Mouse (Mus musculus): ENCODE data around the gene Snrpg. TPM values are rescaled to one million over a fixed set of nuclear protein-coding genes. Genes with fewer than 3 reads are reported as not detected.
"Not testable (repeated sequence)": the region's sequence is repeated elsewhere in the genome, so short reads cannot be mapped to it uniquely, and the experiment has no call there.

Gene Snrpg
- total RNA-seq (2015; ENCODE audit: low replicate concordance) (215 and 223 TPM in 2 replicates), total RNA-seq (2017; ENCODE audit: low replicate concordance) (5.6 and 62.1 TPM in 2 replicates)

DNA sequence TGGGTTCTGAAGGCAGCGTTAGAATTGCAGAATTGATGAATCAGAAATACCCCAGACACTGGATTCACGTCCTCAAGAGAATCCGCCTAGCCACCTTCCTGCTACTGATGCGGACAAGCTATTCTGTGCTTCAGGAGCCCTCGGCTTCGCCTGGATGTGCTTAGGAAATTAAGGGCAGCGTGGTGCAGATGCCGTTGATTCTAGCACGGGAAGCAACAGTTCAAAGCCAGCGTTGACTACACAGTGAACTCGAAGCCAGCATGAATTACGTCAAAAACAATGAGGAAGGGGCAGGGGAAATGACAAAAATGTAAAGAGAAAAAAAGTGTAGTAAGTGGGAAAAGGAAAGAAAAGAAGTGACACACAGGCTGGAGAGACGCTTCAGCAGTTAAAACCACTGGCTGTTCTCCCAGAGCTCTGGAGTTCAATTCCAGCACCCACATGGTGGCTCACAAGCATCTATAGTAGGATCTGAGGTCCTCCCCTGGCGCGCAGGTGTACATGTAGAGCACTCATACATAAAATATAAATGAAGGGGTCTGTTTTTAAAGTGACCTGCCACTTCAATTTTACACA lies at the start of gene Snrpg:
Snrpg (plus strand) TSS at position 541 of the 576 bp plus-strand sequence.
- peak; percentile 44 for ATAC-seq (replicated peaks; ENCODE audit: low FRiP score, poor library complexity, severe bottlenecking)

DNA sequence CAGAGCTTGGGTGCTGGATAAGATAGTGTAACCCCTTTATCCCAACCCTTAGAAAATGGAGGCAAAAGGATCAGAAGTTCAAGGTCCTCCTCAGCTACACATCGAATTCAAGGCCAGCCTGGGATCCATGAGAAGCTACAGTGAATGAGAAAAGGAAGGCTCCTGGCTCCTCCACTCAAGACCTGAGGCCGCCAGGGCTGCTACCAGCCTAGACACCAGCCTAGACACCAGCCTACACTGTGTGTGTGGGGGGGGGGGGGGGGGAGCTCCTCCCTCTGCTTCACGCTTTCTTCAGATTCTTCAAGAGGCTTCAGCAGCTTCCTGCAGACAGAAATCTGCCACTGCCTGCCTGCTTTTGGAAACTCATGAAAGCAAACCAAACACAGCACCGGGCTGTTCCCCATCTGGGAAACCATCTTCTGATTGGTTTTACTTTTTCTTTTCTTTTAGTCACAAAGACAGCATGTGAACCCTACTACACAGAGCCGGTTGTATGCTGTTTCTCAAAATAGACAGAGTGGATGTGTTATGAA lies 49.0 kb upstream of the Snrpg start:
- ATAC-seq (replicated peaks; ENCODE audit: low FRiP score, poor library complexity, severe bottlenecking), result no peak

DNA sequence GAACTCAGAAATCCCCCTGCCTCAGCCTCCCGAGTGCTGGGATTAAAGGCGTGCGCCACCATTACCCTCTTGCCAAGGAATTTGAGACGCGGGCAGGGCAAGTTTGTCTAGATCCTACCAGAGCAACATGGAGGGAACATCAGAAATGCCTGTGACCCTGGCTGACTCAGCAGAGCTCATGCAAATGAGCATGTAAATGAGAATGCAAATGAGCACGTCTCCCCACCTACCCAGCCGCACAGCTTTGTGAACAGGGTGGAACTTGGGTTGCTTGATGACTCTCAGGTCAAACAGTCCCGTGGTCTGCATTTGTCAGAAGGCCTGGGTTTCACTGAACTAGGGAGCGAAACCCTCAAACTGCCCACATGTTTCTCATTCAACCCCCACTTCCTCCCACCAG lies 48.1 kb upstream of the Snrpg start:
- no peak for ATAC-seq (replicated peaks; ENCODE audit: low FRiP score, poor library complexity, severe bottlenecking)

DNA sequence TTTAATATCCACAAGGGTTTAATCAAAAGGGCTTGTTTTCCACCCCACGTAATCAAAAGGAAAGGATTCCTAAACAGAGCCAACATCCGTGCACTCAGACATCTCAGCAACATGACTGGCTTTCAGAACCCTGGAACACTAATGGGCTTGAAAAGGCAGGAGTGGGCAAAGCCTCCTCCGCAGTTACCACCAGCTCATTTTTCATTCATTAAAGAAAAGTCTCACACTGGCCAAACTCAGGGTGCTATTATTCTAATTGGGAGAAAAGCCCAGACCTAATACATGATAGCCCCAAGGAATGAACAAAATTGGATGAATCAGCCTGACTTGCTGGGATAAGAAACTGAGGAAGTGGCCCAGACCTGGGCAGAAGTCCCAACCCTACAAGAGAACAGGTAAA lies 46.7 kb upstream of the Snrpg start:
- ATAC-seq (replicated peaks; ENCODE audit: low FRiP score, poor library complexity, severe bottlenecking), result no peak

DNA sequence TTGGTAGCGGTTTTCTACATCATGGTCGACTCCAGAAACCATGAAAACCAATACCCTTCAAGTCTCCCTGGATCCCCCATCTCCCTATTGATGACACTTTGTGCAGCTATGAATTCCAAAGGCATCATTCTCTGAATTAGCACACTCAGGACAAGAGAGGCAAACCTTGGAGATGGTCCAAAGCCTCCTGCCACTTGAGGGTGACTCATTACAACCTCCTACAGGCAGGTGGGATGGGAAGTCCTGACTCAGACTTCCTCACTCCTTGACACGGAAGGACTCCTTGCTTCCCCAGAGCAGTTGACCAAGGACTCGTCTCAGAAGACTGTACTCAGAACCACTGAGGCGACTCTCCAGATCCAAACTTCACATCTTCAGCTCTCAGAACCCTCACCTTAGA lies 45.5 kb upstream of the Snrpg start:
- no peak for ATAC-seq (replicated peaks; ENCODE audit: low FRiP score, poor library complexity, severe bottlenecking)

DNA sequence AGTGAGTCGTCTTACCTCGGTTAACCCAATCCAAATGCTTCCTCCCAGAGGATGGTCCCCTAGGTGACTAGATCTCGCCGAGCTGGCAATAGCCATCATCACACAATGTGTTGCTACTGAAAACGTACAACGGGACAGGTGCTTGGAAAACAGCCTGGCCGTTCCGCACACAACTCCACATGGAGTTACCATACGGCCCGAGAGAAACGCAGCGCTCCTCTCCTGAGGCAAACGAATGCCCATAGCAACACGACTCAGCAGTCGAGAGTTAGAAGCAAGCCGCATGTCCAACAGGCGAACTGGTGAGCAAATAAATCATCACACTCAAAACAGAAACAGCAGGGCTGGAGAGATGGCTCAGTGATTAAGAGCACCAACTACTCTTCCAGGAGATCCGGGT lies 44.2 kb upstream of the Snrpg start:
- no peak for ATAC-seq (replicated peaks; ENCODE audit: low FRiP score, poor library complexity, severe bottlenecking)

DNA sequence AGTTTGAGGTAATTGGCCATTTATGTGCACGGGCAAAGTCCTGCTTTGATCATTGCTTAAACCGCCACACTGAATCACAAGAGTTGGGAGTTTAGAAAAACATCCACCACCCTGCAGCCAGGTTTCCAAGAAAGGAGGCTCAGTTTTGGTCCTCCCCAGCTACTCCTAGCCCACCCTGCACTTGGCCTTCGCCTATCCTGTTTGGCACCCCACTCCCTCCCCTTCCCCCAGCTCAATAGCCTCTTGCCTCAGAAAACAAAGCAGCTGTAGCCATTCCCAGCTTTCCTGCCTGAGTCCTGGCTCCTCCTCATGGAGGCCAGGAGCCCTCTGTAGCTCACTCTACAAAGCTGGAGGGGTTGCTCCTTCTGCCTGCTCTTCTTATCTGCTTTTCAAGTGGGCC lies 42.7 kb upstream of the Snrpg start:
- no peak for ATAC-seq (replicated peaks; ENCODE audit: low FRiP score, poor library complexity, severe bottlenecking)

DNA sequence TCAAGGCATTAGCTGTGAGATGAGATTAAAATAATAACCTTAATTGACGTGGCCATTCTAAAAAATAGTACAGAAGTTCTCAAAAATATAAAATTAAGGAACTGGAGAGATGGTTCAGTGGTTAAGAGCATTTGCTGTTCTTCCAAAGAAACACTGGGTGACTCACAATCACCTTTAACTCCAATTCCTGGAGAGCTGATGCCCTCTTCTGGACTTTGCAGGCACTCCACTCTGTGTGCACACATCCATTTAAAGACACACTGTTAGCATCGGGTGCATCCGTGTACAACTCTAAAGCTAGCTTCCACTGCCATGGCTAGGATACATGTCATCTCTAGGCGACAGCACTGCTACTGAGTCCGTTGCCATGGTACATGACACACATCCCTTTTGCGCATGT lies 41.2 kb upstream of the Snrpg start:
- ATAC-seq (replicated peaks; ENCODE audit: low FRiP score, poor library complexity, severe bottlenecking), result no peak

DNA sequence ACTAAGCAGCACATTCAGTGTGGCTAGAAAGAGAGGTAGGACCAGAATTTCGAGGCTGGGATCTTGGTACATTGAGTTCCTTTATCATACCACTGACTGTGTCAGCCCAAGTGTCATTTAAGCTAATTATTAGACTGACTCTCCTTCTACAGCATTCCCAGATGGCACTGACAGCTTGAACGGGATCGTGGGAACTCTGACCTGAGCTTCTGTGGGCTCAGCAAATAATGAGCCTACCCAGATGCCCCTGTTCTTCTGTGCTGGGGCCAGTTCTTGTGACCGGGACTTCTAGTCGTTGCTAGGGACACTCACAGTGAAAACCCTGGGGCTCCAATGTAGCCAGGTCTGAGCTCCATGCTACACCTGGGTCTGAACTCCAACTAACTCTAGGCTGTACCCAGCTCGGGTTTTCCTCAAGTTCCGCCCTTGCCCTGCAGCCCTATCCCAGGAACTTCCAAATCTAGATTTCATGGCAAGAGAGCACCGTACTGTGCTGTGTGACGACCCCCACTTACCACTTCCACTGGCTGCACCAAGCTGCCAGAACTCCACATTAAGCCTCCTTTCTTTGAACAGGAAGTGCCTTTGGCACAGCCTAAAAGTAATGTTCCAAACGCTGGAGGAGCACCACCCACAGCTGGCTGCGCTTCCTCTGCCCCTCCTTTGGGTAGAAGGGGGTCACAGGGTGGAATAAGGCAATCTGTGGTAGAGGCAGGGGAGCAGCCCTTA lies 35.8 kb upstream of the Snrpg start:
- no peak for ATAC-seq (replicated peaks; ENCODE audit: low FRiP score, poor library complexity, severe bottlenecking)

DNA sequence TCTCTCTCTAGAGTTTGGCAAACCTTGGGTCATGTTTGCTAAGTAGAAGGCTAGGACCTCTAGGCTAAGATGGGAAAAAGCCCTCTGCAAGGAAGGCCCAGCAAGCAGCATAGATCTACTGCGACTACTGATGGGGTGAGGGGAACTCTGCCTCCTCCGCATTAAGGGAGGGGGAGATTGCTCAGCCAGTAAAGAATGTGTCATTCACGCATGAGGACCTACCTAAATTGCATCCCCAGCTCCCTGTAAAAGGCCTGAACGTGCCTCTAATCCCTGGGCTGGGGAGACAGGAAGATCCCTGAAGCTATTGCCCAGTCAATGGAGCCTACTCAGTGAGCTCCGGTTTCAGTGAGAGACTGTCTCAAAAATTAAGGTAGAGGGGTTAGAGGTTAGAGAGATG lies 35.2 kb upstream of the Snrpg start:
- no peak for ATAC-seq (replicated peaks; ENCODE audit: low FRiP score, poor library complexity, severe bottlenecking)

DNA sequence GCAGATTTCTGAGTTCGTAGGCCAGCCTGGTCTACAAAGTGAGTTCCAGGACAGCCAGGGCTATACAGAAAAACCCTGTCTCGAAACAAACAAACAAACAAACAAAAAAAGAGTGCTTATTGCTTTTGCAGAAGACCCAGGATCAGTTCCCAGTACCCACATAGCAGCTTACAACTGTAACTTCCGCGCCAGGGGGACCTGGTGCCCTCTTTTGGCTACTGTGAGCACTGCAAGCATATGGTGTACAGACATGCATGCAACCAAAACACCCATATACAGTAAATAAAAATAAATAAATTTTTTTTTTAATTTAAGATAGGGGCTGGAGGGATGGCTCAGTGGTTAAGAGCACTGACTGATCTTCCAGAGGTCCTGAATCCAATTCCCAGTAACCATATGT lies 34.8 kb upstream of the Snrpg start:
- not testable (repeated sequence) for ATAC-seq (replicated peaks; ENCODE audit: low FRiP score, poor library complexity, severe bottlenecking)

DNA sequence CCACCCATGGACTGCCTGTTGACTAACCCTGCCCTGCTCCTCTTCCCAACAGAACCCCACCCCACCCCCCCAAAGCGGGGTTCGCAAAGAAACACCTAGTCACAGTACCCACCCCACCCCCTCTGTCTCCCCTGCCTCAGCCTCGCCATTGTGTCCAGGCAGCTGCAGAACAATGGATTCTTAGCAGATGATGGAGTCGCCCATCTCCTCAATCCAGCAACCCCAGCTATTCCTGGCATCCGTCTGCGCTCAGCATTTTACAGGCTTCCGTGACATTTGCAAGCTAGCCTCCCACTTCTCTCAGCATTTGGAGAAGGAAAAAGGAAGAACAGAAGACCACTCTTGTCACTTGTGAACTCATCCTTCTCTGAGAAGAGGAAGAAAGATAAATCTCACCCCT lies 27.4 kb upstream of the Snrpg start:
- no peak for ATAC-seq (replicated peaks; ENCODE audit: low FRiP score, poor library complexity, severe bottlenecking)

DNA sequence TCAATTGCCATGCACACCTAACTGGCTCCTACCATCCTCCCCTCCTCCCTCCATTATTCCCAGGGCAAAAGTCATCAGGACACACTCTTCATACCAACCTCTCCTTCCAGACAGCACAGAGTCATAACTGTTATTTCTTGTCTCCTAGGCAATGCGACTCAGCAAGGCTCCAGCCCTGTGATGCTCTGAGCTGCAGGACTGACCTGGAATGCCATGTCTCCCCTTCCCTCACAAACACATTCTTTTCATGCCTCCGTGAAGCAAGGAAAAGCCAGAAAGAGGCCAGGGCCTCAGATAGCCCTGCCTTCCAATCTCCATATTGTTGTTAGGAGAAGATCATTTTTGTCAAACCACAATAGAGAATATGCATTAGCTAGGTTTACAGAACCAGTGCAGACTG lies 25.0 kb upstream of the Snrpg start:
- ATAC-seq (replicated peaks; ENCODE audit: low FRiP score, poor library complexity, severe bottlenecking), result no peak

DNA sequence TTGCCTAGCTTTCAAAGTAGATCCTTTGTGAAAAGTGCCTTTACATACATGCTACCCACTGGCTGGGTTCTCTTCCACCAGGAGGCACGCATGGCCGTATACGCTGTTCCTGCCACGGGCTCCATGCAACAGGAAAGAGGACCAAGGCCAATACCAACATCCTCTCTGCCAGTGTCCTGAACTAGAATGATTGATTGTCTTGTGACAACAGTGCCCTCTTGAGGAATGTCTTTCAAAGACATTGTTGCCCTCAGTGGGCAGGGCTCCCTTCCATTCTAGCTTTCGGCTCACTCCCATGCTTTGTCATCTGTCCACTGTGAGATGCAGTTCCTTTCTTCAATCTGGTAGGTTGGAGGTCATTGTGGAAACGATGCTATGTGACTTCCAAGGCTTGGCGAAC lies 21.8 kb upstream of the Snrpg start:
- ATAC-seq (replicated peaks; ENCODE audit: low FRiP score, poor library complexity, severe bottlenecking), result 0 out of 2 replicates have a peak, but pooled peaks have one; percentile 28

DNA sequence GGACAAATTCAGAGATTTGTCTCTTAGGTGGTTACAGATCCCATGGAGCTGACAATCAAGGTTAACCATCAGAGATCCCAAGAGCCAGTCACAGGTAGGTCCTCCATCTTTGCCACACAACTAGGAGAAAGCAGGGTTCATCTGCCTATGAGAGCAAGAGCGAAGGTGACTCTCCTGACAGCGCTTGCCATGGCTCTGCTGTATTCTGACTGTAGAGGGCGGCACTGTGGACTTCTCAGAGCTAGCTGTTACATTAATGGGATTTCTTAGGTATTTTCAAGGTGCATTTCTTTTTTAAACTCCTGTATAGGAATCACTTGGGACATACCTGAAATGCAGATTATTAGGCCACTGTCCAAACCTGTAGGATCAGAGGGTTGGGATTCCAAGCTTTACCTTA lies 16.2 kb upstream of the Snrpg start:
- ATAC-seq (replicated peaks; ENCODE audit: low FRiP score, poor library complexity, severe bottlenecking), result no peak

DNA sequence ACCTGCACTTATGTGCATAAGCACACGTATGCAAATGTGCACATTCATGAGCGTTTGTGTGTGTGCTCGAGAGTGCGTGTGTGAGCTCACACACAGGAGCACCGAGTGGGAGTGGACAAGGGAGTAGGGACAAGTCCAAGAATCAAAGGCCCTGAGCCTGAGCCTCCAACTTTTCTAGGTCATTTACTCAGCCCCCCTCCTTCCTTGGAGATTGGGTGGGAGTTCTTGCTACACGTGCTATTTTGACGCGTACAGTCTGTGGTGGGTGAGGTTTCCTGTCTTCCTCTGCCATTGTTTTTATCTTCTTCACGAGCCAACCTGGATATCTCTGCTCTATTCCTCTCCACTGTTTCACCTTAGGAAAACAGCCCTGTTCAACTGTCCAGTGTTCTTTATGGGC lies 14.1 kb upstream of the Snrpg start:
- no peak for ATAC-seq (replicated peaks; ENCODE audit: low FRiP score, poor library complexity, severe bottlenecking)

DNA sequence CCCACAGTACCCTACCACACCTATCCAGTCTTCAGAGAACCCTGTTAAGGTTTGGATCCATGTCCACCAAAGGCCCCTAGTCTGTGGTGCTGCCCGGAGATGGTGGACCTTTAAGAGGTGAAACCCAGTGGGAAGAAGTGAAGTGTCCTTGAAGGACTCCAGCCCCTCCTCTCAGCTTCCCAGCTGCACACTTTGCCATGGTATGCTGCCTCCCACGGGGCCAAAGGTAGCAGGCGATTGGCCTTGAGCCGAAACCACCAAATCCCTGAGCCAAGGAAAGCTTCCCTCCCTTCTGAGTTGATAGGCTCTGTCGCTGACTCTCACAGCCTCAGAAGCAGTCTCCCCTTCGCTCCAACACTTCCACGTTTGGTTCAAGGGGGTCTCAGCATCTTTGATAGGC lies 10.4 kb upstream of the Snrpg start:
- no peak for ATAC-seq (replicated peaks; ENCODE audit: low FRiP score, poor library complexity, severe bottlenecking)

DNA sequence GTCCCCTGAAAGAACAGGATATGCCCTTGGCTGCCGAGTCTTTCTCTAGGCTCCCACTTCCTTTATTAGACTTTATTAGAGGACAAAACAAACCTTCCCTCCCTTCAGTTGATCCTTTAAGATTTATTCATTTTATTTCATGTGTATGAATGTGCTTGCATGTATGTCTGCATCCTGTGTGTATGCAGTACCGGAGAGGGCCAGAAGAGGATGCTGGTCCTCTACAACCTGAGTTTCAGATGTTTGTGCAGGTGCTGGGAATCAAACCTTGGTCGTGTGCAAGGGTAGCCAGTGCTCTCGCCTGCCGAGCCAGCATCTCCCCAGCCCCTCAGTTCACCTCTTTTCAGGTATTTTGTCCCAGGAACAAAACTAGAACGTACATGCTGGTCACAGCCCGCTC lies 9.7 kb upstream of the Snrpg start:
- ATAC-seq (replicated peaks; ENCODE audit: low FRiP score, poor library complexity, severe bottlenecking), result no peak

DNA sequence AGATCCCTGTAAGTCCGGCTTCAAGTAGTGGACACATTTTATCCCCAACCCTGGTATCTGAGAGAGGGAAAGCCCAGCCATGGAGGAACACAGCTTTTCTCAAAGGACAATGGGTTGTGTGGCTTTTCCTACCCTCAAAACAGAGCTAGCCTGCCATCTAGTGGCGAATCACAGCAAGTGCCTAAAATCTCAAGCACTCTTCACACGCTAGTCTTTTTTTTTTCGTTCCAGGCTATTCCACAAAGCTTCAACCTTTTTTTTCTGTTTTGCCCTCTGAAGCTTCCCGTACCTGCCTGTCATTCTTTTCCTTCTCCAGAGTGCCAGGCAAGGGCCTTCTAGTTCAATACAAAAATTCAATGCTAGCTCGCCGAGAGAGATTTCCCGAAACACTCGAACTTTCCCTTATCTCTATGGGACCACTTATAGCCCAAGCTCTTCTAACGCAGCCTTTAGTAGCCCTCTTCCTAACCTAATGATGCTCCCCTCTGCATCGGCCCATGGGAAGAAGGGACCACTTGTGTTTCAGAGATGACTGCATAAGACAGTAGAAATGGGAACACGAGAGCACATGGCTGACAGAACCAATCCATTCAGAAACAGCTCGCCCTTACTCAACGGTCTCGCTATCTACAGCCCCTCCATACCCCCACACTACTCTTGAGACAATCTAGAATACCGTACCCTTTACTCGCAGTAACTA lies 6.5 kb upstream of the Snrpg start:
- ATAC-seq (replicated peaks; ENCODE audit: low FRiP score, poor library complexity, severe bottlenecking), result peak; percentile 67

DNA sequence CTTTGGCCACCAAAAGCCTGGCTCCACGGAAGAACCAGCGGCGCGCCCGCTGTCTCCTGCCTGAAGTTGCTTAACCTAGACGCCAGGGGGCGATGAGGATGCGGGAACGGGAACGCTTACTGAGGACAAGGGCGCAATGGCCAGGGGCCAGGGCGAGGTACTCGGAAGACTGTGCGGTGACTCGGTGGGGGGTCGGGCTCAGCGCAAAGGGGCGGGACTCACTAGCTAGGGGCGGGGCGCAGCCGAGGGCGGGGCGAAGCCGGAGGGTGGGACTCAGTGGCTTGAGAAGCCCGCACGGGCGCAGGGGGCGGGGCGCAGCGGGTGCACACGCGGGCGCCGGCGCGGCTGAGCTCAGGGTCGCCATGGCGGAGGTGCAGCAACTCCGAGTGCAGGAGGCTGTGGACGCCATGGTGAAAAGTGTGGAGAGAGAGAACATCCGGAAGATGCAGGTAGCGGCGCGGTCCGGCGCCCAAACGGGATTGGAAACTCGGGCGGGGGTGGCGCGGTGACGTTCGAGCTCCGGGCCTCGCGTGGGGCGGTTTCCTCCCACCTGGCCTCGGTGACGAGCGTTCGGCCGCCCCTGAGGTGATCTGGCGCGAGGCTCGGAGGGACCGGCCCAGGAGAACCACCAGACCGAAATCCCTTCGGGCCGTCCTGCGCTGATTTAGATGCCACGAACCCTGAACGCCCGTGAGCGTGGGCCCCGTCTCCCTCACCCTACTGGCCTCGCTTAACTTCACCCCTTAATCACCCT lies 5.6 kb upstream of the Snrpg start, which contains the start of gene Fam136a:
Fam136a (plus strand) TSS at position 276 of the 754 bp plus-strand sequence.
- ATAC-seq (replicated peaks; ENCODE audit: low FRiP score, poor library complexity, severe bottlenecking), result peak; percentile 88

Data from erythroid progenitor cell, adult 5-6 weeks (primary cell).